Mouse (Mus musculus): Measurements from ENCODE around the gene 1700025C18Rik.

DNA sequence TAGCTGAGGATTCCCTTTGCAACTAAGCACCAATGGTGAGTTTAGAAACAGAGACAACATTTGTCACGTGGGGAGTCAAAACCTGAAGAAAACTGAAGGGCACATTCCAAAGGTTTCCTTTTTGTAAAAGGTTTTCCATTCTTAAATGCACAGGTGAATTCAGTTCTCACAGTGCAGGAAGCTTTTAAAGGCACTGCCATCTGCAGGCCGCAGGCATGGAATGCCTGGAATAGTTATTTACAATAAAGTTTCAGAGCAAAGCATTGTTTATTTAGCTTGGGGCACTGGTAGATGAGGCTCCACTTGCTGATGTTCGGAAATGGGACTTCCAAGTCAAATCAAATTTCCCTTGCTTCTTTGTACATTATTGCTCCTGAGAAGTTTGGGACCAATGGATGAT lies 58.0 kb downstream of the 1700025C18Rik start:
- TF ChIP-seq POLR2A (IDR thresholded peaks at IDR 0.05; ENCODE audit: borderline replicate concordance, extremely low read depth, insufficient read depth, insufficient read length, poor library complexity, severe bottlenecking), result no peak
- TF ChIP-seq CTCF (IDR thresholded peaks at IDR 0.05; ENCODE audit: borderline replicate concordance, extremely low read depth, insufficient read depth, insufficient read length), result peak; percentile 47; the same call in 1 of the 2 replicates

Measured in brain, embryonic 14.5 days (tissue).